Mouse (Mus musculus) spleen, adult 2 months (tissue): ENCODE data around the gene Hist2h2be. TPM values are rescaled to one million over a fixed set of nuclear protein-coding genes. Genes with fewer than 3 reads are reported as not detected.
A peak's percentile ranks its signal among the peaks of the same experiment; 100 is the strongest.

Experiments
- DNase-seq, 2 experiments: peaks; one replicate each; pipeline versions ENCODE4 v3.0.0 to v3.0.0-alpha.2; 2012 to 2021; ENCODE audit warnings: low spot score in 2 of 2, low read depth in 1 of 2
- H3K27ac ChIP-seq: fragments of 200-500 bp; 2 replicates; pipeline ENCODE4 v1.5.1; 2012; ENCODE audit warnings: low read length, inconsistent platforms; ENCODE audit not compliant: insufficient read depth
- H3K27me3 ChIP-seq: fragments of 200-500 bp; 2 replicates; pipeline ENCODE4 v1.6.1; 2012; ENCODE audit warnings: mild to moderate bottlenecking, moderate library complexity, low read length, inconsistent platforms; ENCODE audit not compliant: control insufficient read depth, insufficient read depth
- H3K36me3 ChIP-seq: fragments of 200-500 bp; 2 replicates; pipeline ENCODE4 v1.6.1; 2012; ENCODE audit warnings: mild to moderate bottlenecking, low read length, inconsistent platforms; ENCODE audit not compliant: control insufficient read depth, insufficient read depth
- H3K4me1 ChIP-seq: fragments of 200-500 bp; 2 replicates; pipeline ENCODE4 v1.6.1; 2011; ENCODE audit warnings: inconsistent platforms; ENCODE audit not compliant: control insufficient read depth, insufficient read depth, insufficient read length
- H3K4me3 ChIP-seq: fragments of 200-500 bp; 2 replicates; pipeline ENCODE4 v1.5.1; 2011; ENCODE audit warnings: mild to moderate bottlenecking, inconsistent platforms; ENCODE audit not compliant: insufficient read depth, insufficient read length; ENCODE audit errors: extremely low read depth
- CTCF ChIP-seq: fragments of 200-500 bp; IDR thresholded peaks from 2 replicates; pipeline ENCODE4 v1.5.1; 2011; ENCODE audit warnings: mild to moderate bottlenecking, inconsistent platforms; ENCODE audit not compliant: insufficient read depth, insufficient read length, insufficient replicate concordance; ENCODE audit errors: extremely low read depth
- POLR2A ChIP-seq: fragments of 200-500 bp; IDR thresholded peaks from 2 replicates; pipeline ENCODE4 v1.6.1; 2011; ENCODE audit warnings: low read depth, low read length, inconsistent platforms
- WGBS: fragments of 180-500 bp; shearing (Covaris S2); methylation state at CpG from one replicate; pipeline ENCODE4 v1.1.7; 2018; 5-methylcytosine and 5-hydroxymethylcytosine counted together
- polyA plus RNA-seq: library from polyadenylated mRNA; depleted of rRNA; stranded (reverse); fragments of >200 nt; gene quantifications from 2 replicates; pipeline ENCODE4 v1.2.3, GENCODE M21; 2012

Gene Hist2h2be
- polyA plus RNA-seq, 1 experiment = 3.3 TPM

GRCm38 (mm10) chr3:96178427-96178826 lies 42.5 kb upstream of the Hist2h2be start:
- WGBS = 92% methylated on average over 4 of the region's 4 CpGs
- peaks cover 6% of the 10 kb centered on the region; the same call in 1 of the 2 replicates for H3K4me1 ChIP-seq
- no peak for DNase-seq
- no peak for TF ChIP-seq POLR2A
- no peak for TF ChIP-seq CTCF
- H3K4me3 ChIP-seq = no peak overlapping the region
- H3K27ac ChIP-seq = no peak overlapping the region
- H3K36me3 ChIP-seq = peaks cover 12% of the 10 kb centered on the region
- no peaks in the 10 kb centered on the region for H3K27me3 ChIP-seq

DNA sequence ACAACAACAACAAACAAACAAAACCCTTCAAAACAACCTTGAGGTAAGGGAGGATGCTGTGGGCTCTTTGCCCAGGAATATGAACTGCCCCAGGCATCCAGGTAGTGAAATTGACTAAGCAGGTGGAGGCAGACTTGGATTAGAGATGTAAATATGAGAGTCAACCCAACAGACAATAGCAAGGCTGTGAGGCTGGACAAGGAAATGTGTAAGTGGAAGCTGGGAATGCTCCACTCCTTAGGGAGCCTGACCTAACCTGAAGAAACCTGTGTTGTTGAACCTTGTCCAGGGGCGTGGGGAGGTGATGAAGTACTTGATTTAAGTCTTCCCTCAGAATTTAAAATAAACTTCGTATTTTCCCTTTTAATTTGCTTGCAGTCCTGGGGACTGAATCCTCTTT lies 42.0 kb upstream of the Hist2h2be start:
- Histone ChIP-seq H3K27me3 (no peaks in the 10 kb centered on the region), H3K4me3 (no peak overlapping the region), H3K27ac (no peak overlapping the region), H3K4me1 (peaks cover 5% of the 10 kb centered on the region; the same call in 1 of the 2 replicates), H3K36me3 (peaks cover 11% of the 10 kb centered on the region)
- WGBS = 92% methylated on average over 2 of the region's 2 CpGs
- no peak for TF ChIP-seq POLR2A
- TF ChIP-seq CTCF = no peak
- DNase-seq = no peak

DNA sequence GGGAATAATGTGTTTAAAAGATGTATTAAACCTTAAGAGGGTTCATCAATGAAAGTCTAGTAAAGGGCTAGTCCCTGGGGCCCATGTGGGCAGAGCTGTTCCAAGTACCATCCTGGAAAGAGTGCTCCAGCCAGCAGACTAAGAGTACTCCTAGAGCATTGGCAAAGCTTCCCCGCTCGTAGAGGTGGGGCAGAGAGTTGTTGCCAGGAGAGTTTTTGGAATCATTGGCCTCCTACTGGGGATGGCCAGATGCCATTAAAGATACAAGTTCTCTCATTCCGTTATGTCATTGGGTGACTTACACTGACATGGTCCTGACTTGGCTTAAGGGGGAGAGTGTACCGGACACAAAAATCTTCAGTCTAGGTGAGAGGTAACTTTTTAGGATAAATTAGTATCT lies 41.4 kb upstream of the Hist2h2be start:
- peaks cover 9% of the 10 kb centered on the region for H3K36me3 ChIP-seq
- no peaks in the 10 kb centered on the region for H3K27me3 ChIP-seq
- no peak overlapping the region for H3K27ac ChIP-seq
- WGBS = 89% methylated on average over 4 of the region's 4 CpGs
- H3K4me1 ChIP-seq = 0 out of 2 replicates have a peak, but pooled peaks cover 4% of the 10 kb centered on the region
- no peak for TF ChIP-seq POLR2A
- TF ChIP-seq CTCF = no peak
- H3K4me3 ChIP-seq = no peak overlapping the region
- no peak for DNase-seq

DNA sequence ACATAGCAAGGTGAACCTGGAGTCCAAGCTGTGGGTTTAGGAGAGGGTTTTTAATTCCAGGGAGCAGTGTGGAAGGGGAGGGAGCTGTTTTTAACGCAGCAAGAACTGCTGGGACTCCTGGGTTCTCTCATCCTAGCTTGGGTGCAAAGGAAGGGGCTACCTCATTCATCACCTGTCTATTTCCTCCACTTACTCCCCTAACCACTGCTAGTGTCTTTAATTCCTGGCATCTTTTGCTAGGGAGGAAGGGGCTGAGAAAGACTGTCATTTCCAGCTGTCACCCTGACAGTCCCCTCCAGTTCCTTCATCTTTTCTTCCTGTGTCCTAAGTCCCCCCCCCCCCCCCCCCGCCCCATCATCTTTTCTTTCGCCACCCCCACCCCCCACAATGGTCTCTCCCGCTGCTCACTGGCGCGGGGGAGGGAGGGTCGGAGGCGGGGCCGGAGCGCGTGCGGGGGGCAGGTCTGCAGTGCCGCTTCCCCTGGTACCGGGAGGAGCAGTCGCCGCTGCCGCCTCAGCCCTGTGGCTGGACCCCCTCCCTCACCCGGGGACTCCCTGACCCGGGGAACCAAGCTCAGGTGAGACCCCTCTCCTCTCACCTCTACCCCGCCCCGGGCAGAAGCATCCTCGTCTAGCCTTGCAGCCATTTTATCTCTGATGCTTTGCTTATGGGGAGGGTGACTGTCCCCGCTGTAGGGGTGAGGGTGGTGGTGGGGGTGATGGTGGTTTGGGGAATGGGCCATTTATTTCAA lies 40.0 kb upstream of the Hist2h2be start, which contains the start of gene Sv2a:
Sv2a (plus strand) TSS at position 425 of the 751 bp plus-strand sequence.
- 1% methylated on average over 15 of the region's 23 CpGs for WGBS
- Histone ChIP-seq H3K4me1 (no peaks in the 10 kb centered on the region), H3K4me3 (peak within 1 kb of the TSS; percentile 56), H3K36me3 (peaks cover 7% of the 10 kb centered on the region; the same call in 1 of the 2 replicates), H3K27ac (no peak within 1 kb of the TSS), H3K27me3 (no peaks in the 10 kb centered on the region)
- TF ChIP-seq POLR2A = no peak
- TF ChIP-seq CTCF = no peak
- peak in 1 of 2 experiments; percentile 40 for DNase-seq

GRCm38 (mm10) chr3:96181510-96182381 lies 39.2 kb upstream of the Hist2h2be start:
- Histone ChIP-seq H3K27ac (no peak overlapping the region), H3K36me3 (peaks cover 3% of the 10 kb centered on the region; the same call in 1 of the 2 replicates), H3K27me3 (no peaks in the 10 kb centered on the region), H3K4me1 (no peaks in the 10 kb centered on the region), H3K4me3 (no peak overlapping the region)
- no peak for TF ChIP-seq CTCF
- TF ChIP-seq POLR2A = no peak
- no peak for DNase-seq
- WGBS = 76% methylated on average over 12 of the region's 12 CpGs

- H3K4me3 ChIP-seq = no peak overlapping the region
- TF ChIP-seq POLR2A = no peak
- no peak for TF ChIP-seq CTCF
- H3K27ac ChIP-seq = no peak overlapping the region
- DNase-seq = no peak
- peaks cover 3% of the 10 kb centered on the region; the same call in 1 of the 2 replicates for H3K36me3 ChIP-seq
- WGBS = 32% methylated on average over 4 of the region's 4 CpGs
- no peaks in the 10 kb centered on the region for H3K4me1 ChIP-seq
- no peaks in the 10 kb centered on the region for H3K27me3 ChIP-seq
These were observed 38.5 kb upstream of the Hist2h2be start for GRCm38 (mm10) chr3:96182382-96182776.

DNA sequence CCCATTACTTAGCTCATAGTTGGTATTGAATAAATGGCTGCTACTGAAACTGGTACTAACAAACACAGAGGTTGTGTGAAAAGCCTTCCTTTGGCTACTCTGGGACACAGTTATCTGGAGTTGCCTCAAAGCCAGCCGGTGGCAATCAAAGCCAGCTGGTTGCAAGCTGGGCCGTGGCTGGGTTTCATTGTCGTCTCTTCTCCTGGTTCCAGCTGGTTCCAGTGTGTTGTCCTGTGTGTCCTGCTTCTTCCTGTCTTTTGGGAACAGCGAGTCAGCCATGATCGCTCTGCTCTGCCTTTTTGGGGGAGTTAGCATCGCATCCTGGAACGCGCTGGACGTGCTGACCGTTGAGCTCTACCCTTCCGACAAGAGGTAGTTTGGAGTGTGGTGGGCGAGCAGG lies 27.9 kb upstream of the Hist2h2be start:
- H3K4me1 ChIP-seq = peaks cover 13% of the 10 kb centered on the region; the same call in 1 of the 2 replicates
- H3K27me3 ChIP-seq = no peaks in the 10 kb centered on the region
- WGBS = 90% methylated on average over 12 of the region's 12 CpGs
- no peak overlapping the region for H3K4me3 ChIP-seq
- H3K27ac ChIP-seq = no peak overlapping the region
- no peak for DNase-seq
- H3K36me3 ChIP-seq = no peaks in the 10 kb centered on the region
- TF ChIP-seq POLR2A = no peak
- no peak for TF ChIP-seq CTCF
